Mouse (Mus musculus) left cerebral cortex, postnatal 10 days (tissue): ENCODE data around the gene Zfp292. TPM values are rescaled to one million over a fixed set of nuclear protein-coding genes. Genes with fewer than 3 reads are reported as not detected.
A peak's percentile ranks its signal among the peaks of the same experiment; 100 is the strongest.
"Not testable (repeated sequence)": the region's sequence is repeated elsewhere in the genome, so short reads cannot be mapped to it uniquely, and the experiment has no call there.

ENCODE experiments used
- DNase-seq, 2 experiments: peaks; one replicate each; pipeline ENCODE4 v3.0.0; 2021 to 2022; ENCODE audit warnings: low spot score in 2 of 2, mixed read lengths in 1 of 2; ENCODE audit errors: extremely low spot score in 1 of 2
- intact Hi-C: fragments of 180-260 bp; cut with DNase I; formaldehyde crosslinking; loops from one replicate; pipeline ENCODE4 v1.15.1; 2025
- total RNA-seq, 2 experiments: library from RNA; stranded (reverse); gene quantifications; 2 replicates each; pipeline ENCODE4 v1.2.3; 2021

The Zfp292 gene
- 10 to 100 TPM; 26.6 to 27.2 TPM for total RNA-seq

DNA sequence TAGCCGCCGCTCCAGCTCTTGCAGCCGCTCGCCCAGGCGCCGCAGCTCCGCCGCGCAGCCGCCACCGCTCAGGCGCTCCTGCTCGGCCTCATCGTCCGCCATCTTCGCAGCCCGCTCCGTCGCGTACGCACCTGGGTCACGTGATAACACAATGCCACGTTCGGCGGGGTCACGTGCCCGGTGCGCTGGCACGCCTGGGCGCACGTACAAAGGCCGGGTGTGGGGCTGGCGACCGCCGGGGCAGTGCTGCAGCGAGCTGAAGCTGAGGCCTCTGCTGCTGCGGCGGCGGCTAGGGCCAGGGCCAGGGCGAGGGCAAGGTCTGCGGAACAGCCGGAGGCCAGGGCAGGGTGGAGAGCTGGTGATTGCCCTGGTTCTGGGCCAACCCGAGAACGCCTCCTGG, at the start of gene Zfp292:
TSS of gene Zfp292 (minus strand) at position 143 of the 400 bp plus-strand sequence.
- DNase-seq: peak; percentile 94 to 96
- intact Hi-C loops: no loop called here

DNA sequence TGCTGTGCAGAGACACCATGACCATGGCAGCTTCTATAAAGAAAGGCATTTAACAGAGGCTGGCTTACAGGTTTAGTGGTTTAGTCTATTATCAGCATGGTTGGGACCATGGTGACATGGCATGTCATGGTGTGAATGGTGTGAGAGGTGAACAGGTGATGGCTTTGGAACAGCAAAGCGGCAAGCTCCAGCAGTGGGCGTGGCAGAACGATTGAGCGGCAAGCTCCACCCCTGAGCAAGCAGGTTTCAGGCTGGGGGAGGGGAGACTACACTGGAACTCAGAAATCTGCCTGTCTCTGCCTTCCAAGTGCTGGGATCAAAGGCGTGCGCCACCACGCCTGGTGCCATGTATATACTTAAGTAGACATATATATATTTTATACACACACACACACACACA, 45.6 kb upstream of the Zfp292 start:
- not testable (repeated sequence) for DNase-seq
- intact Hi-C loops: loop anchor here (10.0 kb wide), 1 partner anchor 354 kb away; no protein-coding TSS in a partner anchor

DNA sequence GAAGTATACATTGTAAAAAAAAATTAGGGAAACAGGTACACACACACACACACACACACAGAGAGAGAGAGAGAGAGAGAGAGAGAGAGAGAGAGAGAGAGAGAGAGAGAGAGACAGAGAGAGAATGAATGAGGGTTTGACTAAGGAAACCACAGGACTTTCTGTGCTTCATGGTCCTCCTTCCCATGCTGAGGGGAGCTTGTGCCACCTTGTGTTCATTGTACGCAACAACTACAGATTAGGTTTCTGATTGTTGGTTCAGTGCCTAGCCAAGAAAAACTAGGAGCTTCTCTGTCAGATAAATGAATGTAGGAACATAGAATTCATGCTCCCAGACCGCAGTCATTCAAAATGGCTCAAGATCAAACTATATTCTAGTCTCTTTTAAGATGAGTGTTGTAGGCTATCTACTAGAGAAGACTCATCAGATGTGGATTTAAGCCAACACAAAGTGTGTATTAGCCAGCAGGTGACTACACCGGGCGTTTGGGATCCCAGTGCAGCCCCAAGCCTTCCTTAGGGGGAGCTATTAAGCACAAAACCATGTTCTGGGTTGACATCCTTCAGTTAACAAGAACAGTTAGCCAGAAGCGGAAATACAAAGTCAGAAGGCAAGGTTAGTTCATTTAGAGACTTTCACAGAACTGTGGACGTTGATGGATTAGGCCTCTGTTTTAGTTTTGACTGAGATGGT, 39.6 kb upstream of the Zfp292 start:
- intact Hi-C loops: loop anchor here (5.0 to 10.0 kb wide), 2 partner anchors 135 to 348 kb away; no protein-coding TSS in a partner anchor

DNA sequence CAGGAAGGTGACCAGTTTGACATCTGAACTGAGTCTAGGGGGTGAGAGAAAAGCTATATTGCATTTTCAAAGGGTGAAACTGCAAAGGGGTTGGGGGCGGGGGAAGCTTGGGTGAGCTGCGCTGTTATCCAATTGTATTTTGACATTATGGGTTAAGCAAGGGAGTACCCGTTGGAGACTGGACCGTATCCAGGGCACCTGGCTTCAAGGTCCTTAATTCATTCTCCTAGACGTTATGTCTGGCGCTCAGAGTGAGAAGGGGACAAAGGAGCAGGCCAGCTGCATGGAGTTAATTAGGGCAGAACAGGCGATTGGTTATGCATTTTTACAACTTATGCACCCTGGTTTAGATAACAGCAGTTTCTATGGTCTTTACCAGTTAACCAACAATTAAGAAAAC, 34.6 kb upstream of the Zfp292 start:
- intact Hi-C loops: loop anchor here (5.0 kb wide), 1 partner anchor 230 kb away; the partner anchor contains the start of gene Slc35a1
- DNase-seq: no peak

More for the DNA sequence above, 39.6 kb upstream of the Zfp292 start:
- peak; percentile 33 to 51 for DNase-seq

DNA sequence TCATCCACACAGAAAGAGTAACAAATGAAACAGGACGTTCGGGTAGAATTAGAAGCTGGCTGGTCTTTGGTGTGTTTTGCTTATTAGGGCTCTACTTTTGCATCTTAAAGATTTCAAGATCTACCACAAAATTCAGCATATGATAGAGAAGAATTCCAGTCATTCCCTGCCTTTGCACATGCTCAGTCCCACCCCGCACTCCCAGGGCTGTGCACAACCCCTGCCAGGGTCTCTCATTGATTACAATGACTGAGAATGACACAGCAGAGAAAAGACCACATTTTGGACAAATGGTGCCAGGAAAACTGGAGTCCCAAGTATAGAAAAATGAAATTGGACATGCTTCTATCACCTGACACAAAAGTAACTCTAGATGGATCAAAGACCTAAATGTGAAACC, 29.4 kb upstream of the Zfp292 start:
- intact Hi-C loops: no loop called here
- DNase-seq: no peak

DNA sequence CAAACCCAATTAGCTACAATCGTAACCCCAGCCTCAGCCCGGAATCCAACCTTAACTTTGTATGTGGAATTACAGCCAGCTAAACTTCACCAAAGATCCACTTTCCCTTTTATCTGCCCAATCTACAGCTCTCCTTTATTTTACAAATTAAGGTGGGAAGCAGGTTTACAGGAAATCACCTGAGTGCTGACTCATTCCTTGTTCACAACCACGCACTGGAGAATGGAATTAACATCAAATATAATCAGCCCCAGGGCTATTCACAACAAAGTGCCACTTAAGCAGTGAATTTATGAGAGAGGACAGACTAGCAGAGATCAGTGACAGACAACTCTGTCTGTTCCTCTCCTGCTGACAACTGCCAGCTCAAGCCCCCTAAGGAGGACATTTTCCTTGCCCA, 28.6 kb upstream of the Zfp292 start:
- DNase-seq: no peak
- intact Hi-C loops: no loop called here

DNA sequence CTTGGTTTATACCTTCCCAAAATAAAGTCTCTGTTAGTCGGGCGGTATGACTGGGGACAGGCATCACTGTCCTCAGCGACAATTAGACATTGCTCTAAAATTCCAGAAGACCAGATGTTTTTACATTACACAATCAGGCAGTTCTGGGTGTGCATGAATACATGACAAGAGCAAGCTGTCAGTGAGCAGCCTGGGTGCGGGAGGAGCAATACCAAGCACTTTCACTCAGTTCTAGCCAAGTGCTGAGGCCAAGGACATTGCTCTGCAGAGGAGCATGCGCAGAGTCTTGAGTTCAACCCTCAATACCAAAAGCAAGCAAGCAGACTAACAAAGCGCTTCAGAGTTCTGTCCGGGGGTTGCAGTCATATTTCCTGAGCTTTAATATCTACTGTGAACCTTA, 25.4 kb upstream of the Zfp292 start:
- no peak for DNase-seq
- intact Hi-C loops: no loop called here

DNA sequence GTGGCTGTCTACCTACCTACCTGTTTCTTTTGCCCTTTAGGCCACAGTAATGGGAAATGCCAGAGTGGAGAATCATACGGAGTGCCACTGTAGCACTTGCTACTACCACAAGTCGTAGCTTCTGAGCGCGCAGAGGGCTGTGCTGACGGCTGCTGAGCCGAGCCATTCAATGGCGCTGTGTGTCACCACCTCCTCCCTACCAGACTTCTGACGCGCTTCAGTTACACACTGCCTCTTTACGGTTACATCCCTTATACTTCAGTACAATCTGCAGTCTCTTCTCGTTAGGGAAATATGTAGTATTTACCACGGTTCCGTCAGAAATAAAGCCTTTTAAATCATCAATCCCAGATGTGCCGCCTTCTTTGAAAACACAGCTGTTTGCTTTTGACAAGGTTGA, 24.3 kb upstream of the Zfp292 start:
- DNase-seq: no peak
- intact Hi-C loops: no loop called here

DNA sequence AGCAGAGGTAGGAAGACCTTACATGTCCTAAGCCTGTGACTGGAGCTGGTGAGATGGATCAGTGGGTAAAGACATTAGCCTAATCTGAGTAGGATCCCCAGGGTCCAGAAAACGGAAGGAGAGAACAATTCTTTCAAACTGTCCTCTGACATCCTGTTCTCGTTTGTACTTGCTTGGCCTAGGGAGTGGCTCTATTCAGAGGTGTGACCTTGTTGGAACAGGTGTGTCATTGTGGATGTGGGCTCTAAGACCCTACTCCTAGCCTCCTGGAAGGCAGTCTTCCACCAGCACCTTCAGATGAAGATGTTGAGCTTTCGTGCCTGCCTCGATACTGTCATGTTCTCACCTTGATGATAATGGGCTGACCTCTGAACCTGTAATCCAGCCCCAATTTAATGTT, 23.4 kb upstream of the Zfp292 start:
- intact Hi-C loops: no loop called here
- no peak for DNase-seq

DNA sequence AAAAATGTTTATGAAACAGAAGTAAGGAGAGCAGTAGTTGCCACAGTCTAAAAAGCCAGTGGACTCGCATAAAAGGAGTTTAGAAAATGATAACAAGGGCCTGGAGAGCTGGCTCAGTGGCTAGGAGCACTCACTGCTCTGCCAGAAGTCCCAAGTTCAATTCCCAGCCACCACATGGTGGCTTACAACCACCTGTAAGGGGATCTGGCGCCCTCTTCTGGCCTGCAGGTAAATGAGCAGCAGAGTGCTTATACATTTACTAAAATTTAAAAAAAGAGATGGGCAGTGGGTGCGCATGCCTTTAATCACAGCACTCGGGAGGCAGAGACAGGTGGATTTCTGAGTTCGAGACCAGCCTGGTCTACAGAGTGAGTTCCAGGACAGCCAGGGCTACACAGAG, 22.6 kb upstream of the Zfp292 start:
- DNase-seq: no peak
- intact Hi-C loops: no loop called here

DNA sequence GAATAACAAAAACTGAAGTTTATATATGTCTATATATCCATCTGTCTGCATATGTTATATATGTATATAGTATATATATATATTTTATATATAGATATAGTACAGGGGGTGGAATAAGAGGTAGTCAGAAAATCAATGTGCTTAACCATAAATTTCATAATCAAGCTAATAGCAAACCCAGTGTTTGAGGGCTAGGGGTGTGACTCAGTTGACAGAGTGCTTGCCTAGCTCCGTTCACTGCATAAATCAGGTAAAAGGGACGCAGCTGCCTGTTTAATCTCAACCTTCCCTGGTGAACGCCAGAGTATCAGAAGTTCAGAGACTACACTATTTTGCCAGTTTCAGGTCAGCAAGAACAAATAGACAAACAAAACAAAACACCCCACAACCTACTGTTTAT, 18.8 kb upstream of the Zfp292 start:
- DNase-seq, intact Hi-C loops: not testable (repeated sequence)

DNA sequence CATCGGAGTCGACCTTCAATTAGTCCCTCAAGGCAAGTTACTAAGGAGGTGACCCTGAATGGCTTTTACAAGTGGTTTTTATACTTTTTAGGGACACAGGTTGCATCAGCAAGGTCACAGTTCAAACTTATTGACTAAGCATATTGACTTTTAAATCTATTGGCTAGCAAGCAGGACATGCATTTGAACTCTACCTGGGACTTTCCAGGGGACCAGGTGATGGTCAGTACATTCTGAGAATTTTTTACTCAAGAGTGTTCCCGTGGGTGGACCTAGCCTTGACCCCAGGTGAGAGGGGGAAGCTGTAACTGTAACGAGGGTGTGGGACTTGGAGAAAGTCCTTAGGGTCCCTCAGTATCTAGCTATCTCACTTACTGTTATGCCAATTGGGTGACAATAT, 18.4 kb upstream of the Zfp292 start:
- intact Hi-C loops: no loop called here
- DNase-seq: no peak

DNA sequence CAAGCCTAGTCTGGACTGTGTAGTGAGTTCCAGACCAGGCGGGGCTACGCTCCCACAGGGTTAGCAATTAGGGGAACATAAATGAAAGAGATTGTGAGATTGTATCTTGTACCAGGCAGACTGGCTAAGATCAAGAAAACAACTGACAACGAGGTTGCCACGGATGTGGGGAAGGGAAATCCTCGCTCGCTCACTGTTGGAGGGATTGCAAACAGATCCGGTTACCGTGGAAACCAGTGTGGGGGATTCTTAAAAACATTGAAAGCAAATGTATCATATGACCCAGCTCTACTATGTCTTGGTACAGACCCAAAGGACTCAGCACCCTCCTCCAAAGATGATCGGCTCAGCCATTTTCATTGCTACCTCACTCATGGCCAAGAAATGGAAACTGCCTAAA, 17.4 kb upstream of the Zfp292 start:
- intact Hi-C loops: no loop called here
- peak; percentile 28 to 44 for DNase-seq

DNA sequence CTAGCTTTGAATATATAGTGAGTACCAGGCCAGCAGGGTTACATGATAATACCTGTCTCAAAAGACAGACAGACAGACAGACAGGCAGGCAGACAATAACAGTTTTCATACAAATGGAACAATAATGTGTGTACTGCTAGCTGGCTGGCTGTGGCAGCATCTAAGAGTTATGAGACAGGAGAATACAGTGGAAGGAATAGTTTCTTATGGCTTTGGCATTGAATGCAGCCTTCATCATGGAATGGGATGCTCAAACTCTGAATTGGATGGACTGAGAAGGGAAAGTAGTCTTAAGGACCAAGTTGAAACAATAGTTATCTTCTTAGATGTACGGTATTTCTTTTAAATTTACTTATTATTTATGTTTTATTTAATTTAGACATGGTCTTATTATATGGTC, 16.6 kb upstream of the Zfp292 start:
- intact Hi-C loops: no loop called here
- no peak for DNase-seq

DNA sequence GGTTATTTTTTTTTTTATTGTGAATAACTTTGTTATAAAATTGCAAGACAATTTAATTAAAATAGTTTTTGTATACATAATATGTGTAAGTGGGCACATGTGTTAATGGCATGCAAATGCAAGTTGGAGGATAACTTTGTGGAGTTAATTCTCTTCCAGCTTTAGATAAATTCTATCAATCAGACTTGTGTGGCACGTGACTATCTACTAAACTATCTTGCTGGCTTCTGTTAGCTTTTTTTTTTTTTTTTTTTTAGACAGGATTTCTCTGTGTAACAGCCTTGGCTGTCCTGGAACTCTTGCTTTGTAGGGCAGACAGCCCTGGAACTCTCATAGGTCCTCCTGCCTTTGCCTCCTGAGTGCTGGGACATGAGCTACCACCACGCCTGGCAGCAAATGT, 15.7 kb upstream of the Zfp292 start:
- intact Hi-C loops: no loop called here
- no peak for DNase-seq

DNA sequence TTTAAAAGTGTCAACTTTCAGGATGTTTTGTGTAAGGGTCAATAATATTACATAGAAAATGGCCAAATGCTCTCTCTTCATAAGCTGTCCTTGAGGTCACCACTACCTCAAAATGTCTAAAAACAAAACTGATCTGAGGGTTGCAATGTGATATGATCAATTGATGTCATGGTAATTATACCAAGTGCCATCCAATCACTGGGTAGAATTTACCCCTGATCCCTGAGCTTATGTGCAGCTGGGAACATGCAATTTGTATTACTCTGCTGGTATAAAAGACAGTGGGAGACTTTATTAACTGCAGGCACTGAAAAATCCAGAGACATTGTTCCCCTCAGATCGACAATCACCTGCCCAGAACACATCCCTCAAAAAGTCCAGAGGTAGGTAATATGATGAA, 10.7 kb upstream of the Zfp292 start, which contains the start of gene Cga:
TSS of gene Cga (plus strand) at position 301 of the 400 bp plus-strand sequence.
- intact Hi-C loops: no loop called here
- no peak for DNase-seq

DNA sequence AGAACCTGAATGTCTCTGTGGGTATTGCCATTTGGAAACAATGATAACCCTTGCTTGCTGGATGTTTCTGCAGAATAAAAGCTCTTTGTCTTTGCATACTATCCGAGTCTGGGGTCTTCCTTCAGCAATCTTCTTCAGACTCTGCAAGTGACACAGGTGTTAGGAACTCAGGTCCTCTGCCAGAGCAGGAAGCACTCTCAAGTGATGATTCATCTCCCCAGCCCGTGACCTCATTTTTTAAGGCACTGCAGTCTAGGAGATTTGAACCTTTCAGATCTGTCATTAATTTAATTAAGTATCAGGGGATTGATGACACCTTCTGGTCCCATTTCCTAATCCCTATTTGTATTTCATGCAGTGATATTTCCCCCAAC, 7.0 kb upstream of the Zfp292 start:
- DNase-seq: no peak
- intact Hi-C loops: no loop called here

DNA sequence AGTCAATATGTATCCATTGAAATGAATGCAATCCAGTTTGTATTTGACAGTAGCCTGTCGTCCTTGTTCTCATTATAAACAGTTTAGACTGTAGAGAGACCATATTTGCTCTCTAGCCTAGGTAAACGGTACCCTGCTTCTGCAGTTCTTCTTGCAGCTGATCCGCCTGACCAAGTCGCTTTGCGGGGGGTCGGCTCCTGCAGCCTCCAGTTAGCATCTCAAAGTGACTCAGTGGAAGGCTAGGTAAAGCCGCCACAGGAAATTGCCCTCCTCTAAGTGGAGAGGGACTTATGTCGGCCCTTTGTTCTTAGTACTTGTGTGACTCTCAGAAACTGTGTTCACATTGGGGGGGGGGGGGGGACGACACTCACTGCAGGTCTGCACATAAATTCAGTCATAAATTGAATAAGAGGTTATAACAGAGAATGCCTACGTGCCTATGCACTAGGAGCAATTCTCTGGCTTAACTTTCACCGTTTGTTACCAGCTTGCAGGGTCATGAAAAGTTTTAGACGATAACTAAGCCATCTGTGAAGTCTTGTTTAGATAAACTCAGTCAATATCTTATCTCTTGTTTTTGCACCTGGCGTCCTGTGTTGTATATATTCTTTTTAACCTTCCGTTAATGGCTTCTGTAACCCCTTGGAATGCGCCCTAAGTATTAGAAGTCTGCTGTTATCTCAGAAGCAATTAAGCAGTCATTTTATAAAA, 6.5 kb upstream of the Zfp292 start:
- intact Hi-C loops: no loop called here
- DNase-seq: no peak

DNA sequence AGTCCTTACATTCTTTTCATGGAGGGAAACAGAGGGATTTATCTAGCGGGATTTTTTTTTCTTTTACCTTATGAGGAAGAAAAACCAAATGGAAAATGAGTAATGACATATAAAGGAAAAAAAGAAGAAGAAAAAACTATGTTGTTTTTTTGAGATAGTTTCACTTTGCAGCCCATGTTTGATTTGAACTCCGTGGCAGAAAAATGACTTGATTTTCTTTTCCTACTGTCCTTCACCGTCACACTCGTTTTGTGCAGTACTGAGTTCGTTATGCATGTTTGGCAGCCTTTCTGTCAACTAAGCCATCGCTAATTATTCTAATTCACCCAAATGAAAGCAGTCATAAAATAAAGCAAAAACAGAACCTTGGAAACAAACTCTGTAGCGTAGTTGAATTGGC, 4.5 kb upstream of the Zfp292 start:
- intact Hi-C loops: no loop called here
- DNase-seq: no peak

DNA sequence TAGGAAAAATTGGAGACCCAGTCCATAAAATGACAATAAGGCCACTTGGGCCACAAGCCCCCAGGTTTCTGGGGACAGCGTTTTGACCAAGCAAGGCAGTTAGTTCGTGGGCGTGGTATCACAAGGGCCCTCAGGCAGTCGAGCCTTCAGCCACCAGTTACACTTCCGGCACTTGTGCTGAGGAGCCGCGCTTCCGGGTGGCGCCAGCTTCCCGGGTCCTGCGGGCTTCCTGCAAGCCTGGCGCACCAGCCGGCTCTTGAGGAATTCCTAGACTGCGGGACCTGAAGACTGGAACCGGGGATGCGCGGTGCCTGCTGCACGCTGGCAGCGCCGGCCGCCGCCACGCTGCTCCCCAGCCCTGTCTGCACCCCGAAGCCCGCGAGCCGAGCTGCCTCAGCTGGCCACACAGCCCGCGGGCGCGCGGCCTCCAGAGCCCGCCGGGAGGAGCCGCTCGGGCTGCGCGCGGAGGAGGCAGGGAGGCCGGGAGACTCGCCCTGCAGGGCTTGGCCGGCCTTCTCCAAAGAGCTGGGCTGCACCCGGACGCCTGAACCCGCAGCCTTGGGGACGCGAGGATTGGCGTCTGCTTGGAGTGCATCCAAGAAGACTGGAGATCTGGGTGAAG, 3.8 kb upstream of the Zfp292 start:
- DNase-seq: peak; percentile 72 to 88
- intact Hi-C loops: no loop called here
